Mouse (Mus musculus): ENCODE data around the gene Miga1. TPM values are rescaled to one million over a fixed set of nuclear protein-coding genes. Genes with fewer than 3 reads are reported as not detected.
A peak's percentile ranks its signal among the peaks of the same experiment; 100 is the strongest.
"Not testable (repeated sequence)": the region's sequence is repeated elsewhere in the genome, so short reads cannot be mapped to it uniquely, and the experiment has no call there.

The Miga1 gene
- total and polyA plus RNA-seq, 3 experiments: 26.6 to 59.3 (median 28.6) TPM

DNA sequence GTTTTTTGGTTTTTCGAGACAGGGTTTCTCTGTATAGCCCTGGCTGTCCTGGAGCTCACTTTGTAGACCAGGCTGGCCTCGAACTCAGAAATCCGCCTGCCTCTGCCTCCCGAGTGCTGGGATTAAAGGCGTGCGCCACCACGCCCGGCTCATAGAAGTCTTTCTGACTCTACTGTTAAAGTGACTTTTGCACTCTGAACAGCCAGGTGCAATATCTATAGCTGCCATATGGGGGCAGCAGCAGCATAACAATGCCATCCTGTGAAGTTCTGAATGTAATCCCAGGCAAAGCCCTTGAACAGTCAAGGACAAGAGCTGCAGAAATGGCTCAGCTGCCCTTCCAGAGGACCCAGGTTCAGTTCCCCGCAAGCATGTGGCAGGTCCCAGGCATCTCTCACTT, 80.8 kb downstream of the Miga1 start:
- ATAC-seq (ENCODE audit: extremely low read depth, insufficient number of reproducible peaks, low FRiP score, poor library complexity, severe bottlenecking): peak; percentile 45; the same call in 1 of the 2 replicates

DNA sequence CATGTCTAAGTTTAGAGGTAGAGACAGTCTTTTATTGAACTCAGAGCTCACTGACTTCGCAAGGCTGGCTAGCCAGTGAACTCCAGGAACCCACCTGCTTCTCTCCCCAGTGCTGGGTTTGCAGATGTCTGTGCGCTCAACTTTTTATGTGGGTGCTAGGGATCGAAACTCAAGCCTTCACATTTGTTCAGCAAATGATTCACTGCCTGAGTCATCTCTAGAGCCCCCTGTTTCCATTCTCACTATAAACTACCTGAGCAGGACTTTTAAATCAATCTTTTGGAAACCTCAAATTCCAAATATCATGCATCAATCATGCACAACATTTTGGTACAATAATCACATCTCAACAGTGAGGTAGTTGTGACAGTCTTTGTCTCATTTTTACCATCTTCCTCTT, 82.7 kb downstream of the Miga1 start:
- no peaks in the 10 kb centered on the region for H3K4me1 ChIP-seq (ENCODE audit: insufficient read depth, low read depth, low read length)
- no peak for ATAC-seq (ENCODE audit: extremely low read depth, insufficient number of reproducible peaks, low FRiP score, poor library complexity, severe bottlenecking)

More for the DNA sequence above, 80.8 kb downstream of the Miga1 start:
- not testable (repeated sequence) for H3K4me1 ChIP-seq (ENCODE audit: insufficient read depth, low read depth, low read length); H3K4me3 ChIP-seq (ENCODE audit: low read depth, low read length); H3K9me3 ChIP-seq (replicated peaks); H3K36me3 ChIP-seq (replicated peaks)
- DNase-seq (ENCODE audit: low spot score): peak; percentile 5
- peak; percentile 67 for TF ChIP-seq CTCF (IDR thresholded peaks at IDR 0.05; ENCODE audit: low read depth, low read length)
- peaks cover 22% of the 10 kb centered on the region for H3K27me3 ChIP-seq (ENCODE audit: insufficient read depth, low read length)

DNA sequence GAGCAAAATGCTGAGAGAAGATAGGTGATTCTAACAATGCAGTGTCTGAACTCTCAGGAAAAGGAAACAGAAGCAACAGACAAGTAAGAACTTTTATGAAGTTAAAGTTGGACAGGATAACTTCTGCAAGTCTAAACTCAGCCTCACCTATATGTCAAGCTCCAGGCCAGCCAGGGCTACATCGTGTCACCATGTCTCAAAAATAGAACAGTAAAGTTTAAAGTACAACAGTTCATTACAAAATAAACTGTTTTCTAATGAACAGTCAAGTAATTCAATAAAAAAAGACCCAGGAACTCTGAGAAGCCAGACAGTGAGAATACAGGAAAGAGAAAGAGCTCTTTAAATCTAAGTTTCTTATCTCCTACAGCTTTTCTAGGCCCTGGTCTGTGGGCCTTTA, 89.7 kb downstream of the Miga1 start:
- Histone ChIP-seq H3K27me3 (ENCODE audit: insufficient read depth, low read length) (peaks cover 6% of the 10 kb centered on the region), H3K4me1 (ENCODE audit: insufficient read depth, low read depth, low read length) (no peaks in the 10 kb centered on the region), H3K9me3 (replicated peaks) (no peaks in the 10 kb centered on the region), H3K36me3 (replicated peaks) (no peaks in the 10 kb centered on the region), H3K4me3 (ENCODE audit: low read depth, low read length) (no peak overlapping the region)
- TF ChIP-seq POLR2AphosphoS5 (IDR thresholded peaks at IDR 0.05; ENCODE audit: insufficient replicate concordance, low read depth, low read length): no peak
- TF ChIP-seq TAL1 (conservative IDR thresholded peaks at IDR 0.05; ENCODE audit: low read depth, low read length): no peak
- no peak for TF ChIP-seq CTCF (IDR thresholded peaks at IDR 0.05; ENCODE audit: low read depth, low read length)
- no peak for TF ChIP-seq GATA1 (IDR thresholded peaks at IDR 0.05; ENCODE audit: borderline replicate concordance, low read length)
- TF ChIP-seq GATA2 (IDR thresholded peaks at IDR 0.05; ENCODE audit: borderline replicate concordance, low read depth, low read length): no peak
- DNase-seq (ENCODE audit: low spot score) (no peak), ATAC-seq (ENCODE audit: extremely low read depth, insufficient number of reproducible peaks, low FRiP score, poor library complexity, severe bottlenecking) (no peak)

More for the DNA sequence above, 82.7 kb downstream of the Miga1 start:
- H3K4me3 ChIP-seq (ENCODE audit: low read depth, low read length): no peak overlapping the region
- H3K36me3 ChIP-seq (replicated peaks): no peaks in the 10 kb centered on the region
- H3K9me3 ChIP-seq (replicated peaks): no peaks in the 10 kb centered on the region
- peaks cover 19% of the 10 kb centered on the region for H3K27me3 ChIP-seq (ENCODE audit: insufficient read depth, low read length)
- no peak for DNase-seq (ENCODE audit: low spot score)
- TF ChIP-seq GATA2 (IDR thresholded peaks at IDR 0.05; ENCODE audit: borderline replicate concordance, low read depth, low read length): no peak
- no peak for TF ChIP-seq TAL1 (conservative IDR thresholded peaks at IDR 0.05; ENCODE audit: low read depth, low read length)
- TF ChIP-seq GATA1 (IDR thresholded peaks at IDR 0.05; ENCODE audit: borderline replicate concordance, low read length): no peak
- no peak for TF ChIP-seq POLR2AphosphoS5 (IDR thresholded peaks at IDR 0.05; ENCODE audit: insufficient replicate concordance, low read depth, low read length)
- no peak for TF ChIP-seq CTCF (IDR thresholded peaks at IDR 0.05; ENCODE audit: low read depth, low read length)

DNA sequence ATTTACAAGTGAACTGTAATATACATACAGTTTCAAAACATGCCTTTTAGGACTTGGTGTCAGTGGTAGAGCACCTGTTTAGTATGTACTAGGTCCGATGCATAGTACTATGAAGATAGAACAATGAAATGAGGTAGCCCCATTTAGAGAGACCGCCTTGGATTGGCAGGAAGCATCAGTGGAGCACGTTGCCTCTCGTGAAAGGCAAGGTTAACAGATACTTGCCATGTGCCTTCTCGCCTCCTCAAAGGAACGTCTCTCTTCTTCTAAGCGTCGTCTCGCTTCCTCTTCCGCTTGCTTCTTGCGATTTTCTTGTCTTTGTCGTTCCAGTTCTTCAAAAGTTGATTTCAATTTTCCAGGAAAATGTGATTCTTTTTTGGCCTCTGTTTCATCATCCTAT, 92.5 kb downstream of the Miga1 start:
- no peaks in the 10 kb centered on the region for H3K36me3 ChIP-seq (replicated peaks)
- DNase-seq (ENCODE audit: low spot score) (no peak), ATAC-seq (ENCODE audit: extremely low read depth, insufficient number of reproducible peaks, low FRiP score, poor library complexity, severe bottlenecking) (no peak)
- H3K27me3 ChIP-seq (ENCODE audit: insufficient read depth, low read length): peaks cover 3% of the 10 kb centered on the region; the same call in 1 of the 2 replicates
- H3K4me3 ChIP-seq (ENCODE audit: low read depth, low read length): no peak overlapping the region
- no peaks in the 10 kb centered on the region for H3K9me3 ChIP-seq (replicated peaks)
- TF ChIP-seq CTCF (IDR thresholded peaks at IDR 0.05; ENCODE audit: low read depth, low read length) (no peak), TAL1 (conservative IDR thresholded peaks at IDR 0.05; ENCODE audit: low read depth, low read length) (no peak), POLR2AphosphoS5 (IDR thresholded peaks at IDR 0.05; ENCODE audit: insufficient replicate concordance, low read depth, low read length) (no peak), GATA2 (IDR thresholded peaks at IDR 0.05; ENCODE audit: borderline replicate concordance, low read depth, low read length) (no peak), GATA1 (IDR thresholded peaks at IDR 0.05; ENCODE audit: borderline replicate concordance, low read length) (no peak)
- H3K4me1 ChIP-seq (ENCODE audit: insufficient read depth, low read depth, low read length): no peaks in the 10 kb centered on the region

DNA sequence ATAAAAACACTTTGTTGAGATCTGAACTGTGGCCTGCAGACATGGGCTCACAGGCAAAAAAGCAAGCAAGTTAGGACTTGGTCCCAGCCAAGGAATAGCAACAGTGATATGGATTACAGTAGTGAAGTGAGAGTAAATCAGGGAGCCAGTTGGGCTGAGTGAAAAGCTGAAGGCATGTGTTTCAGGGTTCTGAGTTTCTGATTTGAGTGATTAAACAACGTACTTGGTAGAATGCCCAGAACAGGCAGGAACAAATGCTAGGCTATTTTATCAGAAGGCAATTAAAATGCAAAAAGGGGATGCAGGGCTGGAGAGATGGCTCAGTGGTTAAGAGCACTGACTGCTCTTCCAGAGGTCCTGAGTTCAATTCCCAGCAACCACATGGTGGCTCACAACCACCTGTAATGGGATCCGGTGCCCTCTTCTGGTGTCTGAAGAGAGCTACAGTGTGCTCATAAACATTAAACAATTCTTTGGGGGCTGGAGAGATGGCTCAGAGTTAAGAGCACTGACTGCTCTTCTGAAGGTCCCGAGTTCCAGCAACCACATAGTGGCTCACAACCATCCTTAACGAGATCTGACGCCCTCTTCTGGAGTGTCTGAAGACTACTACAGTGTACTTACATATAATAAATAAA, 94.8 kb downstream of the Miga1 start:
- no peaks in the 10 kb centered on the region for H3K4me1 ChIP-seq (ENCODE audit: insufficient read depth, low read depth, low read length)
- H3K27me3 ChIP-seq (ENCODE audit: insufficient read depth, low read length): no peaks in the 10 kb centered on the region
- TF ChIP-seq CTCF (IDR thresholded peaks at IDR 0.05; ENCODE audit: low read depth, low read length): no peak
- TF ChIP-seq GATA2 (IDR thresholded peaks at IDR 0.05; ENCODE audit: borderline replicate concordance, low read depth, low read length): no peak
- no peak for TF ChIP-seq GATA1 (IDR thresholded peaks at IDR 0.05; ENCODE audit: borderline replicate concordance, low read length)

DNA sequence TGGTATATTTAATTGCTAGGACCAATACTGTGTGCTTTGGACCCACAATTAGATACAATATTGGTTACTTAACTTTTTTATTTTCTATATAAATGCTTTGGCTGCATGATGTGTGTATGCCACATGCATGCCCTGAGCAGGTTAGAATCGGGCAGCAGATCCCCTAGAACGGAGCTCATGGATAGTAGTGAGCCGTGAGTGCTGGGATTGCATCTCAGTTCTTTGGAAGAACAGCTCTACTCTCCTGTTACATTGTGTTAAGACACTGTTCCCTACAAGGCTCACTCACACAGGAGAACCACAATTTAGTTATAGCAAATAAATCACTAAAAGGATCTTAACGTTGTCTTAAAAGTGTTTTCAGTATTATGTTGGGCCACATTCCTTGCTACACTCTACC, 96.9 kb downstream of the Miga1 start:
- H3K36me3 ChIP-seq (replicated peaks): peaks cover 9% of the 10 kb centered on the region
- no peak overlapping the region for H3K4me3 ChIP-seq (ENCODE audit: low read depth, low read length)
- H3K27me3 ChIP-seq (ENCODE audit: insufficient read depth, low read length): no peaks in the 10 kb centered on the region
- no peaks in the 10 kb centered on the region for H3K9me3 ChIP-seq (replicated peaks)
- no peak for TF ChIP-seq GATA1 (IDR thresholded peaks at IDR 0.05; ENCODE audit: borderline replicate concordance, low read length)
- no peak for TF ChIP-seq CTCF (IDR thresholded peaks at IDR 0.05; ENCODE audit: low read depth, low read length)
- TF ChIP-seq TAL1 (conservative IDR thresholded peaks at IDR 0.05; ENCODE audit: low read depth, low read length): no peak
- no peak for TF ChIP-seq GATA2 (IDR thresholded peaks at IDR 0.05; ENCODE audit: borderline replicate concordance, low read depth, low read length)
- TF ChIP-seq POLR2AphosphoS5 (IDR thresholded peaks at IDR 0.05; ENCODE audit: insufficient replicate concordance, low read depth, low read length): no peak
- H3K4me1 ChIP-seq (ENCODE audit: insufficient read depth, low read depth, low read length): peaks cover under 1% of the 10 kb centered on the region
- DNase-seq (ENCODE audit: low spot score) (no peak), ATAC-seq (ENCODE audit: extremely low read depth, insufficient number of reproducible peaks, low FRiP score, poor library complexity, severe bottlenecking) (no peak)

More for the DNA sequence above, 94.8 kb downstream of the Miga1 start:
- Histone ChIP-seq H3K9me3 (replicated peaks) (no peaks in the 10 kb centered on the region), H3K4me3 (ENCODE audit: low read depth, low read length) (no peak overlapping the region), H3K36me3 (replicated peaks) (peaks cover 3% of the 10 kb centered on the region)
- DNase-seq (ENCODE audit: low spot score) (no peak), ATAC-seq (ENCODE audit: extremely low read depth, insufficient number of reproducible peaks, low FRiP score, poor library complexity, severe bottlenecking) (no peak)

Measured in G1E (cell line).